Mouse (Mus musculus) hindbrain, embryonic 15.5 days (tissue): ENCODE measurements around the gene Kras. TPM values are rescaled to one million over a fixed set of nuclear protein-coding genes. Genes with fewer than 3 reads are reported as not detected.

Experiments
- ATAC-seq: fragments of 200-750 bp; cut with Nextera tagmentation; 2 replicates; pipeline ENCODE4 v1.8.0; 2017; ENCODE audit warnings: low read depth, moderate number of reproducible peaks, moderate TSS enrichment; ENCODE audit not compliant: low FRiP score
- H3K27ac ChIP-seq: fragments of 300-500 bp; sonication (generic); replicated peaks from 2 replicates; pipeline ENCODE4 v1.5.1; 2015; ENCODE audit warnings: mild to moderate bottlenecking, inconsistent platforms
- H3K27me3 ChIP-seq: fragments of 300-500 bp; sonication (generic); 2 replicates; pipeline ENCODE4 v1.6.1; 2015; ENCODE audit warnings: control low read depth, inconsistent platforms
- H3K36me3 ChIP-seq: fragments of 300-500 bp; sonication (generic); 2 replicates; pipeline ENCODE4 v1.6.1; 2015; ENCODE audit warnings: control low read depth, inconsistent platforms
- H3K4me1 ChIP-seq: fragments of 300-500 bp; sonication (generic); replicated peaks from 2 replicates; pipeline ENCODE4 v1.6.1; 2015; ENCODE audit warnings: control low read depth, inconsistent platforms
- H3K4me2 ChIP-seq: fragments of 300-500 bp; sonication (generic); 2 replicates; pipeline ENCODE4 v1.6.1; 2015; ENCODE audit warnings: moderate library complexity, mild to moderate bottlenecking, inconsistent platforms
- H3K4me3 ChIP-seq: fragments of 300-500 bp; sonication (generic); 2 replicates; pipeline ENCODE4 v1.5.1; 2015; ENCODE audit warnings: mild to moderate bottlenecking, inconsistent platforms
- H3K9ac ChIP-seq: fragments of 300-500 bp; sonication (generic); 2 replicates; pipeline ENCODE4 v1.6.1; 2015; ENCODE audit warnings: inconsistent platforms
- H3K9me3 ChIP-seq: fragments of 300-500 bp; sonication (generic); 2 replicates; pipeline ENCODE4 v1.6.1; 2016; ENCODE audit warnings: control low read depth, inconsistent platforms
- WGBS: fragments of 180-500 bp; shearing (Covaris S2); methylation state at CpG from one replicate; pipeline ENCODE4 v1.1.7; 2015; 5-methylcytosine and 5-hydroxymethylcytosine counted together
- polyA plus RNA-seq: library from polyadenylated mRNA; unstranded; fragments of >200 nt; fragmentation: Nextera tagmentation; extraction: Ambion mirVana; gene quantifications from 2 replicates; pipeline ENCODE4 v1.2.1, GENCODE M21; 2015

The Kras gene
- polyA plus RNA-seq, 1 experiment from 2014 or later, result 85.4 TPM

- Histone ChIP-seq H3K9me3 (no peaks in the 10 kb centered on the region), H3K27me3 (peaks cover 11% of the 10 kb centered on the region), H3K4me2 (no peak overlapping the region), H3K4me1 (peaks cover 12% of the 10 kb centered on the region), H3K9ac (no peak overlapping the region), H3K27ac (no peak overlapping the region), H3K4me3 (no peak overlapping the region), H3K36me3 (no peaks in the 10 kb centered on the region)
- whole genome bisulfite sequencing, result 40% methylated on average over 9 of the region's 9 CpGs
- ATAC-seq, result no peak
Observed at GRCm38 (mm10) chr6:145175571-145175981, 74.5 kb downstream of the Kras start.

- ATAC-seq, result peak; percentile 80
- H3K9ac ChIP-seq, result no peak overlapping the region
- H3K4me2 ChIP-seq, result 0 out of 2 replicates have a peak overlapping the region, but pooled peaks have one; percentile 6
- H3K36me3 ChIP-seq, result no peaks in the 10 kb centered on the region
- 9% methylated on average over 10 of the region's 11 CpGs for WGBS
- H3K4me1 ChIP-seq, result peaks cover 12% of the 10 kb centered on the region
- H3K4me3 ChIP-seq, result no peak overlapping the region
- no peak overlapping the region for H3K27ac ChIP-seq
- H3K27me3 ChIP-seq, result peaks cover 11% of the 10 kb centered on the region
- H3K9me3 ChIP-seq, result no peaks in the 10 kb centered on the region
Observed at GRCm38 (mm10) chr6:145173781-145174191, 76.3 kb downstream of the Kras start.

- no peak overlapping the region for H3K4me2 ChIP-seq
- no peak for ATAC-seq
- 71% methylated on average over 14 of the region's 14 CpGs for WGBS
- H3K36me3 ChIP-seq, result no peaks in the 10 kb centered on the region
- no peak overlapping the region for H3K27ac ChIP-seq
- peaks cover 12% of the 10 kb centered on the region for H3K4me1 ChIP-seq
- H3K27me3 ChIP-seq, result peaks cover 11% of the 10 kb centered on the region
- no peaks in the 10 kb centered on the region for H3K9me3 ChIP-seq
- no peak overlapping the region for H3K4me3 ChIP-seq
- H3K9ac ChIP-seq, result no peak overlapping the region
Observed at GRCm38 (mm10) chr6:145171892-145172606, 78.0 kb downstream of the Kras start.

Other genes with a start within 250 kb of the Kras start
- 95.7 and 101 TPM in 2 replicates for gene Bcat1, start 174.1 kb downstream of the Kras start, polyA plus RNA-seq
- 0.75 and 1.2 TPM in 2 replicates for gene Lrmp, start 134.6 kb downstream of the Kras start, polyA plus RNA-seq
- gene Casc1, start 39.2 kb downstream of the Kras start, polyA plus RNA-seq, result 0.88 and 1.3 TPM in 2 replicates
- 27.0 and 27.5 TPM in 2 replicates for gene Etfrf1, start 39.1 kb downstream of the Kras start, polyA plus RNA-seq